Mouse (Mus musculus): ENCODE results near the gene Xpo4.

GRCm38 (mm10) chr14:57616339-57616965 is 48.8 kb downstream of the Xpo4 start:
- TF ChIP-seq CTCF (IDR thresholded peaks at IDR 0.05; ENCODE audit: low read depth, low read length) = no peak
- no peak for TF ChIP-seq POLR2A (IDR thresholded peaks at IDR 0.05; ENCODE audit: borderline replicate concordance, low read depth, low read length)

Data from bone marrow macrophage, adult 2 months (primary cell).